Mouse (Mus musculus): ENCODE data around the gene Slc10a4. TPM values are rescaled to one million over a fixed set of nuclear protein-coding genes. Genes with fewer than 3 reads are reported as not detected.
"Not testable (repeated sequence)": the region's sequence is repeated elsewhere in the genome, so short reads cannot be mapped to it uniquely, and the experiment has no call there.

Slc10a4 gene
- polyA plus RNA-seq, 2 experiments, result 0.03 TPM; not detected in 1

DNA sequence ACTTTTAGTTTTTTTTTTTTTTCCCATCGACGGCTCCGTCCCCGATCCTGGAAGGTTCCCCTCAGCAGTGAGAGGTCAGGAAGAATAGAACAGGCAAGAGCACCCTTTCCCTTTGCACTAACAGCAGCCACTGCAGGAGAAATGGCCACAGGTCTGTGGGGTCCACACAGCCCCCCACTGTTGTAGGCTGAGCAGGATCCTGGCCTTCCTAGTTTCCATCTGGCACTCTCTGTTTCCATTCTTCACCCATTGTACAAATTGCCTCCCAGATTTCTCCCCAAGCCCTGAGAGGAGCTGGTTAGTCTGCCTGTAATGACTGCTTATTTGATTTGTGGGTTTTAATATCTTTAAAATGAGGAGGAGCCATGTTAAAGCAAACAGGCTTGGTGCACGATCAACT is 2.6 kb upstream of the Slc10a4 start:
- Histone ChIP-seq H3K36me3 (replicated peaks; ENCODE audit: control insufficient read depth, insufficient read depth, low read depth) (no peaks in the 10 kb centered on the region), H3K9me3 (ENCODE audit: control insufficient read depth, low read length) (no peaks in the 10 kb centered on the region), H3K9ac (replicated peaks) (no peak overlapping the region), H3K4me2 (ENCODE audit: low read depth) (no peak overlapping the region), H3K4me1 (replicated peaks; ENCODE audit: control insufficient read depth in 2 of 2, insufficient read depth in 2 of 2, low read length in 1 of 2) (no peaks in the 10 kb centered on the region), H3K4me3 (ENCODE audit: insufficient read depth in 1 of 2, low read depth in 2 of 2, low read length in 2 of 2) (no peak overlapping the region), H3K27me3 (ENCODE audit: control insufficient read depth, insufficient read depth, low read length) (peaks cover 26% of the 10 kb centered on the region), H3K27ac (no peak overlapping the region)
- DNase-seq (ENCODE audit: low read depth in 3 of 3, low spot score in 3 of 3) (no peak), ATAC-seq (ENCODE audit: insufficient read depth) (no peak)
- WGBS (ENCODE audit: insufficient replicate concordance), result 86% methylated on average over 5 of the region's 5 CpGs
- TF ChIP-seq EP300 (IDR thresholded peaks at IDR 0.05; ENCODE audit: low read depth), result no peak
- no peak for TF ChIP-seq CTCF (IDR thresholded peaks at IDR 0.05; ENCODE audit: low read depth)

DNA sequence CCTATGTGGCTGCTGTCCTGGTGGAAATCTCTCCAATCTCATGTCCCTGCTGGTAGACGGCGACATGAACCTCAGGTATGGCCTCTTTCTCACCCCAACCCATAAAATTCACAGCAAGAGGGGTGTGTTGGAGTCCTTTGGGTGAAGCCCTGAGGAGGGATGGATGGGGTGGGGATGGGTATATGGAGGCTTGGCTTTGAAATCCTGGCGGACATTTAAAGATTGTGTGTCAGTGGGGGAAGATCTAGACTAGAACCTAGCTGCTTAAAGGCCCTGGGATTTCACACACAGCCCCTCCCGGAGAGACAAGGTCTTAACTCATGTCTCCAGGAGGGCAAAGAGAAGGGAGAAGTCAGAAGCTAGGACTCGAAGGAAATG is 888 bp downstream of the Slc10a4 start:
- no peak for ATAC-seq (ENCODE audit: insufficient read depth)
- no peak for DNase-seq (ENCODE audit: low read depth in 3 of 3, low spot score in 3 of 3)
- TF ChIP-seq CTCF (IDR thresholded peaks at IDR 0.05; ENCODE audit: low read depth) (no peak), EP300 (IDR thresholded peaks at IDR 0.05; ENCODE audit: low read depth) (no peak)
- H3K9me3 ChIP-seq (ENCODE audit: control insufficient read depth, low read length), result no peaks in the 10 kb centered on the region
- H3K4me3 ChIP-seq (ENCODE audit: insufficient read depth in 1 of 2, low read depth in 2 of 2, low read length in 2 of 2), result no peak overlapping the region
- no peak overlapping the region for H3K4me2 ChIP-seq (ENCODE audit: low read depth)
- H3K36me3 ChIP-seq (replicated peaks; ENCODE audit: control insufficient read depth, insufficient read depth, low read depth), result no peaks in the 10 kb centered on the region
- no peak overlapping the region for H3K9ac ChIP-seq (replicated peaks)
- peaks cover 27% of the 10 kb centered on the region for H3K27me3 ChIP-seq (ENCODE audit: control insufficient read depth, insufficient read depth, low read length)
- WGBS (ENCODE audit: insufficient replicate concordance), result 30% methylated on average over 5 of the region's 5 CpGs
- no peaks in the 10 kb centered on the region for H3K4me1 ChIP-seq (replicated peaks; ENCODE audit: control insufficient read depth in 2 of 2, insufficient read depth in 2 of 2, low read length in 1 of 2)
- no peak overlapping the region for H3K27ac ChIP-seq

- not testable (repeated sequence) for H3K9ac ChIP-seq (replicated peaks); H3K4me1 ChIP-seq (replicated peaks; ENCODE audit: control insufficient read depth in 2 of 2, insufficient read depth in 2 of 2, low read length in 1 of 2); H3K4me2 ChIP-seq (ENCODE audit: low read depth); H3K4me3 ChIP-seq (ENCODE audit: insufficient read depth in 1 of 2, low read depth in 2 of 2, low read length in 2 of 2); H3K9me3 ChIP-seq (ENCODE audit: control insufficient read depth, low read length); ATAC-seq (ENCODE audit: insufficient read depth); H3K36me3 ChIP-seq (replicated peaks; ENCODE audit: control insufficient read depth, insufficient read depth, low read depth); H3K27ac ChIP-seq; DNase-seq (ENCODE audit: low read depth in 3 of 3, low spot score in 3 of 3)
- peak; percentile 67 for TF ChIP-seq CTCF (IDR thresholded peaks at IDR 0.05; ENCODE audit: low read depth)
- H3K27me3 ChIP-seq (ENCODE audit: control insufficient read depth, insufficient read depth, low read length), result peaks cover 34% of the 10 kb centered on the region
- WGBS (ENCODE audit: insufficient replicate concordance), result 22% methylated on average over 8 of the region's 8 CpGs
These were observed 1.5 kb downstream of the Slc10a4 start for GRCm38 (mm10) chr5:73008230-73008629.

GRCm38 (mm10) chr5:73011806-73012205 is 5.1 kb downstream of the Slc10a4 start:
- not testable (repeated sequence) for H3K4me1 ChIP-seq (replicated peaks; ENCODE audit: control insufficient read depth in 2 of 2, insufficient read depth in 2 of 2, low read length in 1 of 2)

GRCm38 (mm10) chr5:73012884-73013610 is 6.4 kb downstream of the Slc10a4 start:
- H3K9ac ChIP-seq (replicated peaks); DNase-seq (ENCODE audit: low read depth in 3 of 3, low spot score in 3 of 3); ATAC-seq (ENCODE audit: insufficient read depth); H3K4me3 ChIP-seq (ENCODE audit: insufficient read depth in 1 of 2, low read depth in 2 of 2, low read length in 2 of 2); H3K36me3 ChIP-seq (replicated peaks; ENCODE audit: control insufficient read depth, insufficient read depth, low read depth); H3K4me1 ChIP-seq (replicated peaks; ENCODE audit: control insufficient read depth in 2 of 2, insufficient read depth in 2 of 2, low read length in 1 of 2); H3K27ac ChIP-seq; H3K4me2 ChIP-seq (ENCODE audit: low read depth); H3K9me3 ChIP-seq (ENCODE audit: control insufficient read depth, low read length): not testable (repeated sequence)
- peaks cover 26% of the 10 kb centered on the region for H3K27me3 ChIP-seq (ENCODE audit: control insufficient read depth, insufficient read depth, low read length)
- 17% methylated on average over 20 of the region's 27 CpGs for WGBS (ENCODE audit: insufficient replicate concordance)

More at GRCm38 (mm10) chr5:73011806-73012205, 5.1 kb downstream of the Slc10a4 start:
- H3K4me2 ChIP-seq (ENCODE audit: low read depth); ATAC-seq (ENCODE audit: insufficient read depth); H3K9ac ChIP-seq (replicated peaks); H3K9me3 ChIP-seq (ENCODE audit: control insufficient read depth, low read length); H3K27ac ChIP-seq; H3K36me3 ChIP-seq (replicated peaks; ENCODE audit: control insufficient read depth, insufficient read depth, low read depth); H3K4me3 ChIP-seq (ENCODE audit: insufficient read depth in 1 of 2, low read depth in 2 of 2, low read length in 2 of 2); DNase-seq (ENCODE audit: low read depth in 3 of 3, low spot score in 3 of 3): not testable (repeated sequence)
- WGBS (ENCODE audit: insufficient replicate concordance), result 65% methylated on average over 15 of the region's 16 CpGs
- peaks cover 39% of the 10 kb centered on the region for H3K27me3 ChIP-seq (ENCODE audit: control insufficient read depth, insufficient read depth, low read length)

- H3K9me3 ChIP-seq (ENCODE audit: control insufficient read depth, low read length); DNase-seq (ENCODE audit: low read depth in 3 of 3, low spot score in 3 of 3); H3K9ac ChIP-seq (replicated peaks); H3K4me1 ChIP-seq (replicated peaks; ENCODE audit: control insufficient read depth in 2 of 2, insufficient read depth in 2 of 2, low read length in 1 of 2); ATAC-seq (ENCODE audit: insufficient read depth); H3K27ac ChIP-seq; H3K36me3 ChIP-seq (replicated peaks; ENCODE audit: control insufficient read depth, insufficient read depth, low read depth): not testable (repeated sequence)
- WGBS (ENCODE audit: insufficient replicate concordance), result 5% methylated on average over 49 of the region's 65 CpGs
- Histone ChIP-seq H3K4me3 (ENCODE audit: insufficient read depth in 1 of 2, low read depth in 2 of 2, low read length in 2 of 2) (peak overlapping the region in 1 of 2 experiments; percentile 8; a peak in 1 of 4 replicates), H3K4me2 (ENCODE audit: low read depth) (peak overlapping the region; percentile 29), H3K27me3 (ENCODE audit: control insufficient read depth, insufficient read depth, low read length) (peaks cover 25% of the 10 kb centered on the region)
These were observed 7.1 kb downstream of the Slc10a4 start for GRCm38 (mm10) chr5:73013611-73014287.

Measured in liver, embryonic 14.5 days (tissue).